Mouse (Mus musculus) kidney, adult 2 months (tissue): ENCODE measurements around the gene Ciz1. TPM values are rescaled to one million over a fixed set of nuclear protein-coding genes. Genes with fewer than 3 reads are reported as not detected.

Experiments used
- DNase-seq: peaks from one replicate; pipeline ENCODE4 v3.0.0; 2021
- H3K27ac ChIP-seq: fragments of 200-500 bp; 2 replicates; pipeline ENCODE4 v1.5.1; 2012; ENCODE audit warnings: low read depth, low read length, control low read depth, inconsistent platforms; ENCODE audit not compliant: insufficient read depth
- H3K27me3 ChIP-seq: fragments of 200-500 bp; replicated peaks from 2 replicates; pipeline ENCODE4 v1.6.1; 2012; ENCODE audit warnings: mild to moderate bottlenecking, moderate library complexity, low read length, inconsistent platforms; ENCODE audit not compliant: control insufficient read depth, insufficient read depth
- H3K36me3 ChIP-seq: fragments of 200-500 bp; 2 replicates; pipeline ENCODE4 v1.6.1; 2012; ENCODE audit warnings: mild to moderate bottlenecking, moderate library complexity, low read length, inconsistent platforms; ENCODE audit not compliant: control insufficient read depth, insufficient read depth
- H3K4me1 ChIP-seq: fragments of 200-500 bp; 2 replicates; pipeline ENCODE4 v1.6.1; 2011; ENCODE audit warnings: low read length; ENCODE audit not compliant: control insufficient read depth, insufficient read depth
- H3K4me3 ChIP-seq: fragments of 200-500 bp; 2 replicates; pipeline ENCODE4 v1.5.1; 2011; ENCODE audit warnings: mild to moderate bottlenecking, low read depth, low read length, control low read depth; ENCODE audit not compliant: insufficient read depth
- CTCF ChIP-seq: fragments of 200-500 bp; conservative IDR thresholded peaks from 2 replicates; pipeline ENCODE4 v1.5.1; 2011; ENCODE audit warnings: low read depth, mild to moderate bottlenecking, control low read depth, low read length, moderate library complexity, mixed read lengths; ENCODE audit not compliant: insufficient read depth, insufficient read length
- POLR2A ChIP-seq: fragments of 200-500 bp; IDR thresholded peaks from one replicate; pipeline ENCODE4 v1.6.1; 2011; ENCODE audit warnings: low read depth, low read length, control low read depth
- WGBS: fragments of 180-500 bp; shearing (Covaris S2); methylation state at CpG from one replicate; pipeline ENCODE4 v1.1.7; 2018; 5-methylcytosine and 5-hydroxymethylcytosine counted together
- polyA plus RNA-seq: library from polyadenylated mRNA; depleted of rRNA; stranded (reverse); fragments of >200 nt; gene quantifications from 2 replicates; pipeline ENCODE4 v1.2.3, GENCODE M21; 2012

Gene Ciz1
- polyA plus RNA-seq, 1 experiment, result 130 TPM

DNA sequence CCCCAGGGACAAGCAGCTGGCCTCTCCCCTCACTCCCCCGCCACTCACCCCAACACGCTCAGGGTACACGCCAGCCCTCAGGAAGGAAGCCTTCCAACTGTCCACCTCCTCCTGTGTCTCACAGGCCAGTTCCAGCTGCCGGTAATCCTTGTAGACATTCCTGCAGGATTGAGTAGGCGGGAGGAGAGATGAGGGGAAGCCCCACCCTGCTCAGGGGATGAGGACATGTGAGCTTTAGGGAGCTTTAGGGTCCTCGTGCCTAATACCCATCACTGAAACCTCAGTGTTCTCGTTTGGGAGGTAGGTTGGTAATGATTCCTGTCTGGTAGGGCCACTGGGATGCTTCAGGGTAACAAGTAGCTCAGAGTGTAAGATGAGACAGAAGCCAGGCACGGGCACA lies 36.4 kb upstream of the Ciz1 start:
- no peak overlapping the region for H3K27ac ChIP-seq
- no peaks in the 10 kb centered on the region for H3K36me3 ChIP-seq
- H3K27me3 ChIP-seq, result no peaks in the 10 kb centered on the region
- DNase-seq, result no peak
- peaks cover 5% of the 10 kb centered on the region; the same call in 1 of the 2 replicates for H3K4me1 ChIP-seq
- TF ChIP-seq POLR2A (no peak), CTCF (no peak)
- H3K4me3 ChIP-seq, result no peak overlapping the region
- 32% methylated on average over 8 of the region's 8 CpGs for WGBS

DNA sequence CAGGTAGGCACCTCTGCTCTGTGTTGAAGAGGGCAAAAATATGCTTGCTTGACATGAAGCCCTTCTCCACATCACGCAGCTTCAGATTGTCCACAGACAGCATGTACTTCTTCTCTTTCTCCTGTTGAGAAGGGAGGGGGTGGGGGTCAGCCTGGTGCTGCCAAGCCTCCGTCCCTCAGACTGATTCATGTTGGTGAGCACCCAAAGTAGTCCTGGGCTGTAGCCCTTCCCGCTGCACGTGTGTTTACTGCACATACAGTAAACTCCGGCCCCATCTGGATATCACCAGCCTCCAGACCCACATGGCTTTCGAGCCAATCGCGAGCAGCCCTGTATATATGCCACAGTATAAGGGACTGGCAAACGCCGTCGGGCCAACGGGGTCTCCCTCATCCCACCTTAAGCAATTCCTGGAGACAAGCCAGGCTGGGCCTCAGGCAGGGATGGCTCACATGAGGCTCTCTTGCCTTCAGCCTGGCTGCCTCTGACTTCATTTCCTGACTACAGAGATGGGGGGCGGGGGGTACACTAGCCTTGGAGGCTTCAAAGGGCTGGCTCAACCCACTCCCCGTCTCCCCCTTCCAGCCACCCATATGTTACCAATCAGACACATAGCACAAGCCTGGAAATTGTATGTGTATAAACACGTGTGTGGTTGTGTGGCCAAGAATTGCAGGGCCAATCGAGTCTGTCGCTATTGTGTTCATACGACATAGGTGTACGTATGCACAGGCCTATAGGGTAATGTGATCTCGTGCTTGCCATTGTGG lies 35.1 kb upstream of the Ciz1 start:
- H3K4me1 ChIP-seq, result no peaks in the 10 kb centered on the region
- 70% methylated on average over 20 of the region's 20 CpGs for WGBS
- DNase-seq, result no peak
- TF ChIP-seq CTCF, result no peak
- no peak for TF ChIP-seq POLR2A
- H3K27ac ChIP-seq, result no peak overlapping the region
- H3K4me3 ChIP-seq, result no peak overlapping the region
- H3K27me3 ChIP-seq, result no peaks in the 10 kb centered on the region
- no peaks in the 10 kb centered on the region for H3K36me3 ChIP-seq

DNA sequence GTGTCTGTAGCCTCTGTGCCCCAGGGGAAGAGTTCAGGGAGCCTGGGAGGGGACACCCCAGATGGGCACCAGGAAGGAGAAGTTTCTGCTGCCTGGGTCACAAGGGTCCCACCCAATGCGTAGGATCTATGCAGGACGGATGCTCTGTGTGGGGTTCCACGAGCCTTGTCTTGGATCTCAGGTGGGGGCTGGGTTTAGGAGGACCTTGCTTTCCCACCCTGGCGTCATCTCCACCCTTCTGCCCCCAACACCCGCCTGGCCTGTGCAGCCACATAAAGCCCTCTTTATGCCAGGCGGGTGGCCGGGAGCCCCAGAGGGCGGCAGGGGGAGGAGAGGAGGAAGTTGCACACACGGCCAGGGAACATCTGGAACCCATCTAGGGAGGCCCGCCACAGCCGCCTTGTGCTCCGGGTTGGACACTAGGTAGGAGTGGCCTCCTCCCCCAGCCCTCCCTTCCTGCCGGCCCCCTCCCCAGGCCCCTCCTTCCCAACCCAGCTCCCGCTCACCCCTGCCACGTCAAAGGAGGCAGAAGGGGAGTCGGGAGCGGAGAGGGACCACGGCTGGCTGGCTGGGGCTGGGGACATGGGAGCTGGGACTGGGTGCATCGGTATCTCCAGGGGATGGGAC lies 34.2 kb upstream of the Ciz1 start:
- no peak overlapping the region for H3K27ac ChIP-seq
- DNase-seq, result peak; percentile 53
- 17% methylated on average over 18 of the region's 19 CpGs for WGBS

DNA sequence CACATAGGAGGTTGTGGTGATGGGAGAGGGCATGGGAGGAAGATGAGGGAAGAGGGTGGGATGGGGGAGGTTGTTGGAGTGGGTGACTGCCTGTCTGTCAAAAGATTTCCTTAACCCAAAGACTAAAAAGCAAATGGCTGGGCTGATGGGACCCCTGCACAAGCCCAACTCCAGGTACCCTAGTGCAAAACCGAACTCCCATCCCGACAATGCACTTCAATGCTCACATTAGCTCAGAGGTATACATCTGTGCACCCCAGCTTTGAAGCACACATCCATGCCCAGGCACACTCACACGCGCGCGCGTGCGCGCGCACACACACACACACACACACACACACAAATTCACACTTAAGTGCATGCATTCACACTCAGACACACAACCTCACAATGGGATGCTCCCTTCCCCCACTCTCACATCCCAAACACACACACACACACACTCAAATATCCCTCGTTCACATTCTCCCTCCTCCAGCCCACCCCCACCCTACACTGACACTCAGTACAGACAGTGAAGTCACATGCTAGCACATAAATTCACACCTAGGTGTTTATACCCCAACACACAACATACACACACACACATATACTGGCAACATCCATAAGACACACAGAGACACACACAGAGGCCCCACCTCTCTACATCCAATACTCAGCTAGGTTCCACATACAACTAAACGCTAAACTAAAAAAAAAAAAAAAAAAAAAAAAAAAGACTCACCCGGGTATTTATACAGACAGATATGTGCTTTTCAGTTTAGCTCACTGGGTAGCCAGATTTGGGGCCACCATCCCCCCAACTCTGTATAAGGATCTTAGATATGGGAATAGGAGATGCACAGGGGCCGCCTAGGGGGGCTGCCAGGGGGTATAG lies 33.2 kb upstream of the Ciz1 start:
- no peak overlapping the region for H3K27ac ChIP-seq
- H3K27me3 ChIP-seq, result no peaks in the 10 kb centered on the region
- no peaks in the 10 kb centered on the region for H3K4me1 ChIP-seq
- H3K4me3 ChIP-seq, result peak overlapping the region; percentile 50; the same call in 1 of the 2 replicates
- DNase-seq, result no peak
- WGBS, result 64% methylated on average over 14 of the region's 14 CpGs
- TF ChIP-seq CTCF (no peak), POLR2A (no peak)
- H3K36me3 ChIP-seq, result no peaks in the 10 kb centered on the region

More for the DNA sequence above, 34.2 kb upstream of the Ciz1 start:
- no peaks in the 10 kb centered on the region for H3K27me3 ChIP-seq
- H3K4me3 ChIP-seq, result peak overlapping the region; percentile 50
- H3K4me1 ChIP-seq, result no peaks in the 10 kb centered on the region
- no peaks in the 10 kb centered on the region for H3K36me3 ChIP-seq
- TF ChIP-seq POLR2A, result no peak
- no peak for TF ChIP-seq CTCF

DNA sequence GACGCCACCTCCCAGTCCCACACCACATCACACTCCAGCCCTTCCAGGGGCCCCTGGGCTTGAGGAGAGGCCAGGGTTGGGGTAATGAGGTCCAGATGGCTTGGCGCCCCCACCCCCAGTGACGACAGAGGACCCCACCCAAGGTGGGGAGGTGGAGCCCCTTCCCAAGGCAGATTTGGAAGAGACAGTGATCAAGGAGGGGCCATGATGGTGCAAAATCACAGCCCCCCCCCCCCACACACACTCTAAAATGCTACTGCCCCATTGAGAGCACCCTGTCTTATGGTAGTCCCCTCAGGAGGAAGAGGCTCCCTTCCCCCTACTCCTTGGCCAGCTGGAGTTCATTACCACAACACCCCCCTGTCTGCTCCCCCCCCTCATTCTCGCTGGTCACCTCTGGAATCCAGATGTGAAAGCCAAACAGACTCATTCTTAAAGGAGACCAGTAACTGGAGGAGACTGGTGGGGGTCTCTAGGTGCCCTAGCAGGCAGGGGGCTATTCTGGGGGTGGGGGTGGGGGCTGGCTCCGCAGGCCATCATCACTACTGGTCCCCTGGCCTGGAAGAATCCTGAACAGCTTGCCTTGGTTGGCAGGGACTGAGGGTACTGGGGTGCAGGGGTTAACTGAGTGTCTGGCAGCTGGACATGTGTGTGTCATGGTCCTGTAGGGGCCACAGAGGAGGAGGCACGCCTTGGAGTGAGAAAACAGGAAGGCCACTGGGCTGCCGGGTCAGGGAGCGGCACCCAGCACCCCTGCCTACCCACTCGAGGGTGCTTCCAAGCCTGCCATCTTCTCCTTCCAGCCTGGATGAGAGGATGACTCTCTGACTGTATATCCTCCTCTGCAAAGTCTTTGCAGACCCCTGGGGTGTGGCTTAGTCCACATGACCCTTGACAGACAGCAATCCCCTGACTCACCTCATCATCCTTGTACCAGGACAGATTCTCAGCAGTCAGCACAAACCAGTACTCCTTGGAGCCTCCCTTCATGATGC lies 32.2 kb upstream of the Ciz1 start:
- Histone ChIP-seq H3K27me3 (no peaks in the 10 kb centered on the region), H3K4me1 (no peaks in the 10 kb centered on the region), H3K36me3 (no peaks in the 10 kb centered on the region), H3K27ac (no peak overlapping the region), H3K4me3 (no peak overlapping the region)
- WGBS, result 44% methylated on average over 9 of the region's 9 CpGs
- no peak for TF ChIP-seq POLR2A
- no peak for TF ChIP-seq CTCF
- DNase-seq, result no peak

DNA sequence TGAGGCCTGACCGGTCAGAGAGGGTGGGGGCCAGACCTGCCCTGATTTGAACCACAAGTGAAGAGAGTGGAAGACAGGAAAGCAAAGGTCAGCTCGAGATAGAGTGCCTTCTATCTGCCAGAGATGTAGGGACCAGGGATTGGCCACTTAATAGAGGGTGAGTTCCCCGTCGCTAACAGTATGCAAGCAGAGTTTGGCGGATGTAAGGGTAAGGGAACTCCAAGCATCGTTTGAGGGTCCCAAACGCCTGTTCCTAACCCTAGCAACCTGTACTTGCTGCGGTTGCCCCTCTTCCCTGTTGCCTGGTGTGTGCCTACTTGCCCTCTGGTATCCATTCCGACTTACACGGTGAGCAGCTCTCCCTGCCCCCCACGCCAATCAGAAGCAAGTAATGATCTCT lies 31.4 kb upstream of the Ciz1 start:
- Histone ChIP-seq H3K4me1 (no peaks in the 10 kb centered on the region), H3K27ac (no peak overlapping the region), H3K36me3 (no peaks in the 10 kb centered on the region), H3K4me3 (no peak overlapping the region), H3K27me3 (no peaks in the 10 kb centered on the region)
- no peak for DNase-seq
- WGBS, result 71% methylated on average over 11 of the region's 11 CpGs
- TF ChIP-seq CTCF, result no peak
- TF ChIP-seq POLR2A, result no peak
